Mouse (Mus musculus) liver, embryonic 14.5 days (tissue): Measurements from ENCODE around the gene Ednra. TPM values are rescaled to one million over a fixed set of nuclear protein-coding genes. Genes with fewer than 3 reads are reported as not detected.

Experiments
- ATAC-seq: fragments of 200-750 bp; cut with Nextera tagmentation; 2 replicates; pipeline ENCODE4 v1.8.0; 2017; ENCODE audit warnings: moderate number of reproducible peaks, mild to moderate bottlenecking, moderate library complexity; ENCODE audit not compliant: insufficient read depth
- DNase-seq, 3 experiments: peaks; one replicate each; pipeline ENCODE4 v3.0.0-alpha.2; 2012 to 2013; ENCODE audit warnings: low read depth in 3 of 3, low spot score in 3 of 3
- H3K27ac ChIP-seq: fragments of 300-500 bp; sonication (generic); 2 replicates; pipeline ENCODE4 v1.5.1; 2014; ENCODE audit warnings: moderate library complexity, mild to moderate bottlenecking, control low read depth, inconsistent platforms
- H3K27me3 ChIP-seq: fragments of 300-500 bp; sonication (generic); 2 replicates; pipeline ENCODE4 v1.6.1; 2014; ENCODE audit warnings: mild to moderate bottlenecking, low read length, moderate library complexity; ENCODE audit not compliant: control insufficient read depth, insufficient read depth
- H3K36me3 ChIP-seq: fragments of 300-500 bp; sonication (generic); replicated peaks from 2 replicates; pipeline ENCODE4 v1.6.1; 2014; ENCODE audit warnings: low read depth; ENCODE audit not compliant: control insufficient read depth, insufficient read depth
- H3K4me1 ChIP-seq, 2 experiments: fragments of 200-500 bp in 1 of 2; fragments of 300-500 bp in 1 of 2; sonication (generic) in 1 of 2; replicated peaks; 2 replicates each; pipeline ENCODE4 v1.6.1; 2012 to 2014; ENCODE audit warnings: antibody characterized with exemption in 1 of 2, inconsistent platforms in 1 of 2, low read length in 1 of 2; ENCODE audit not compliant: control insufficient read depth in 2 of 2, insufficient read depth in 2 of 2
- H3K4me2 ChIP-seq: fragments of 300-500 bp; sonication (generic); 2 replicates; pipeline ENCODE4 v1.6.1; 2014; ENCODE audit warnings: low read depth, mild to moderate bottlenecking, control low read depth, moderate library complexity
- H3K4me3 ChIP-seq, 2 experiments: fragments of 200-500 bp in 1 of 2; fragments of 300-500 bp in 1 of 2; sonication (generic) in 1 of 2; 2 replicates each; pipeline ENCODE4 v1.5.1; 2012 to 2014; ENCODE audit warnings: low read depth in 2 of 2, low read length in 2 of 2, mild to moderate bottlenecking in 2 of 2, control low read depth in 1 of 2, inconsistent platforms in 1 of 2, moderate library complexity in 1 of 2; ENCODE audit not compliant: insufficient read depth in 1 of 2
- H3K9ac ChIP-seq: fragments of 300-500 bp; sonication (generic); replicated peaks from 2 replicates; pipeline ENCODE4 v1.6.1; 2014; ENCODE audit warnings: mild to moderate bottlenecking, control low read depth, moderate library complexity
- H3K9me3 ChIP-seq: fragments of 300-500 bp; sonication (generic); 2 replicates; pipeline ENCODE4 v1.6.1; 2016; ENCODE audit warnings: low read length, mixed read lengths; ENCODE audit not compliant: control insufficient read depth
- CTCF ChIP-seq: IDR thresholded peaks from 2 replicates; pipeline ENCODE4 v1.5.1; 2016; ENCODE audit warnings: antibody characterized with exemption, low read depth, control low read depth
- EP300 ChIP-seq: IDR thresholded peaks from 2 replicates; pipeline ENCODE4 v1.6.1; 2016; ENCODE audit warnings: antibody characterized with exemption, low read depth
- WGBS: fragments of 180-500 bp; shearing (Covaris S2); extraction: QIAGEN DNeasy Blood & Tissue Kit; methylation state at CpG from one replicate; pipeline ENCODE4 v1.1.7; 2014; ENCODE audit not compliant: insufficient replicate concordance; 5-methylcytosine and 5-hydroxymethylcytosine counted together
- polyA plus RNA-seq, 2 experiments: library from polyadenylated mRNA; depleted of rRNA in 1 of 2; stranded (reverse) in 1 of 2; unstranded in 1 of 2; fragments of >200 nt; fragmentation: Nextera tagmentation in 1 of 2; extraction: Ambion mirVana in 1 of 2; gene quantifications; 2 replicates each; pipeline versions ENCODE4 v1.2.1 to v1.2.3; 2012 to 2014

Gene Ednra
- polyA plus RNA-seq, 2 experiments, result 2.1 to 2.8 TPM

- H3K9me3 ChIP-seq, result no peaks in the 10 kb centered on the region
- no peak overlapping the region for H3K4me3 ChIP-seq
- TF ChIP-seq EP300, result no peak
- no peak for TF ChIP-seq CTCF
- DNase-seq, result no peak
- no peaks in the 10 kb centered on the region for H3K36me3 ChIP-seq
- H3K4me2 ChIP-seq, result no peak overlapping the region
- ATAC-seq, result no peak
- H3K27me3 ChIP-seq, result no peaks in the 10 kb centered on the region
- WGBS, result 69% methylated on average over 6 of the region's 6 CpGs
- H3K27ac ChIP-seq, result no peak overlapping the region
- H3K9ac ChIP-seq, result no peak overlapping the region
- no peaks in the 10 kb centered on the region for H3K4me1 ChIP-seq
Measured at GRCm38 (mm10) chr8:77683356-77684106, 40.7 kb downstream of the Ednra start.

- TF ChIP-seq EP300, result no peak
- TF ChIP-seq CTCF, result no peak
- DNase-seq (no peak), ATAC-seq (no peak)
- no peak overlapping the region for H3K9ac ChIP-seq
- H3K4me3 ChIP-seq, result no peak overlapping the region
- H3K9me3 ChIP-seq, result no peaks in the 10 kb centered on the region
- no peak overlapping the region for H3K4me2 ChIP-seq
- H3K36me3 ChIP-seq, result no peaks in the 10 kb centered on the region
- WGBS, result 37% methylated on average over 15 of the region's 15 CpGs
- H3K27me3 ChIP-seq, result no peaks in the 10 kb centered on the region
- no peak overlapping the region for H3K27ac ChIP-seq
- H3K4me1 ChIP-seq, result no peaks in the 10 kb centered on the region
Measured at GRCm38 (mm10) chr8:77682008-77682934, 42.0 kb downstream of the Ednra start.

GRCm38 (mm10) chr8:77672036-77672435 lies 52.2 kb downstream of the Ednra start:
- H3K27ac ChIP-seq, result no peak overlapping the region
- H3K9me3 ChIP-seq, result no peaks in the 10 kb centered on the region
- ATAC-seq, result no peak
- H3K9ac ChIP-seq, result no peak overlapping the region
- TF ChIP-seq EP300 (no peak), CTCF (no peak)
- no peaks in the 10 kb centered on the region for H3K4me1 ChIP-seq
- no peak overlapping the region for H3K4me2 ChIP-seq
- no peaks in the 10 kb centered on the region for H3K27me3 ChIP-seq
- no peak overlapping the region for H3K4me3 ChIP-seq
- 79% methylated on average over 4 of the region's 4 CpGs for WGBS
- no peaks in the 10 kb centered on the region for H3K36me3 ChIP-seq
- no peak for DNase-seq

DNA sequence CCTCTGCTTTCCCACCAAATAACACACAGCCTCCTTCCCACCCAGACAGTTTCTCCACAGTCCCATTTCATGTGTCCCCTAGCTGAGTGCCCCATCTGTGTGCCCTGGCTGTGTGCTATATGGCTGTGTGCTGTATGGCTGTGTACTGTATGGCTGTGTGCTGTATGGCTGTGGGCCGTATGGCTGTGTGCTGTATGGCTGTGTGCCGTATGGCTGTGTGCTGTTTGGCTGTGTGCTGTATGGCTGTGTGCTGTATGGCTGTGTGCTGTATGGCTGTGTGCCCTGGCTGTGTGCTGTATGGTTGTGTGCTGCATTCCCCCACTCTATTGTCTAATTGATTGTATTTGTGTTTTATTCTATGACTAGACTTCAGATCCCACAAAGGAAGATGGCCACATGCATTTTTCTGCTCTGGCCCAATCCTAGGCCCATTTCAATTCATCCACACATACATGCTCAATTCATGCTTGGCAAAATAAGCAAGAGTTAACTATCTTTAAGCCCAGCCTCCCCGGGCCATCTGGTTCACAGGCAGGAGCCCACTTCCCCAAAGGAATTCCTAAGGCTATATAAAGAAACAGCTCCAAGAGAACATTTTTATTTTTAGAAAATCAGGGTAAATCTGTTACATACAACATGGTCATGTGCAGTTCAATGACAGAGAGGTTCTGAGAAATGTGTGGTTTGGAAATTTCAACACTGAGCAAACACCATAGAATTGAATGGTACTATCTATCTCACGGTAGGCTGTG lies 53.5 kb downstream of the Ednra start:
- H3K36me3 ChIP-seq, result no peaks in the 10 kb centered on the region
- H3K4me3 ChIP-seq, result no peak overlapping the region
- ATAC-seq (no peak), DNase-seq (no peak)
- TF ChIP-seq CTCF, result no peak
- no peak overlapping the region for H3K27ac ChIP-seq
- WGBS, result 68% methylated on average over 4 of the region's 4 CpGs
- no peak overlapping the region for H3K9ac ChIP-seq
- H3K4me1 ChIP-seq, result no peaks in the 10 kb centered on the region
- H3K4me2 ChIP-seq, result no peak overlapping the region
- H3K27me3 ChIP-seq, result no peaks in the 10 kb centered on the region
- no peaks in the 10 kb centered on the region for H3K9me3 ChIP-seq
